Mouse (Mus musculus) lung, embryonic 14.5 days (tissue): ENCODE measurements around the gene Trmt1. TPM values are rescaled to one million over a fixed set of nuclear protein-coding genes. Genes with fewer than 3 reads are reported as not detected.
A peak's percentile ranks its signal among the peaks of the same experiment; 100 is the strongest.

Source experiments
- ATAC-seq: fragments of 200-750 bp; cut with Nextera tagmentation; 2 replicates; pipeline ENCODE4 v1.8.0; 2017; ENCODE audit warnings: mild to moderate bottlenecking, moderate TSS enrichment, moderate library complexity; ENCODE audit not compliant: insufficient read depth
- DNase-seq: peaks from one replicate; pipeline ENCODE4 v3.0.0-alpha.2; 2015
- H3K27ac ChIP-seq: fragments of 300-500 bp; sonication (generic); 2 replicates; pipeline ENCODE4 v1.5.1; 2014; ENCODE audit warnings: low read depth, mild to moderate bottlenecking, moderate library complexity
- H3K27me3 ChIP-seq: fragments of 300-500 bp; sonication (generic); 2 replicates; pipeline ENCODE4 v1.6.1; 2014; ENCODE audit warnings: low read length, control low read depth; ENCODE audit not compliant: insufficient read depth
- H3K36me3 ChIP-seq: fragments of 300-500 bp; sonication (generic); 2 replicates; pipeline ENCODE4 v1.6.1; 2014; ENCODE audit warnings: control low read depth; ENCODE audit not compliant: insufficient read depth
- H3K4me1 ChIP-seq: fragments of 300-500 bp; sonication (generic); 2 replicates; pipeline ENCODE4 v1.6.1; 2014; ENCODE audit warnings: antibody characterized with exemption, control low read depth; ENCODE audit not compliant: insufficient read depth
- H3K4me2 ChIP-seq: fragments of 300-500 bp; sonication (generic); 2 replicates; pipeline ENCODE4 v1.6.1; 2014; ENCODE audit warnings: mild to moderate bottlenecking
- H3K4me3 ChIP-seq: fragments of 300-500 bp; sonication (generic); 2 replicates; pipeline ENCODE4 v1.5.1; 2014; ENCODE audit warnings: low read depth, low read length
- H3K9ac ChIP-seq: fragments of 300-500 bp; sonication (generic); 2 replicates; pipeline ENCODE4 v1.6.1; 2014
- H3K9me3 ChIP-seq: fragments of 300-500 bp; sonication (generic); 2 replicates; pipeline ENCODE4 v1.6.1; 2016; ENCODE audit warnings: low read depth, low read length, control low read depth
- CTCF ChIP-seq: IDR thresholded peaks from 2 replicates; pipeline ENCODE4 v1.5.1; 2016; ENCODE audit warnings: antibody characterized with exemption, low read depth
- WGBS: fragments of 180-500 bp; shearing (Covaris S2); extraction: QIAGEN DNeasy Blood & Tissue Kit; methylation state at CpG from one replicate; pipeline ENCODE4 v1.1.7; 2014; 5-methylcytosine and 5-hydroxymethylcytosine counted together
- polyA plus RNA-seq: library from polyadenylated mRNA; unstranded; fragments of >200 nt; fragmentation: Nextera tagmentation; extraction: Ambion mirVana; gene quantifications from 2 replicates; pipeline ENCODE4 v1.2.1, GENCODE M21; 2014

Gene Trmt1
- polyA plus RNA-seq, 1 experiment from 2014 or later = 68.6 TPM

- Histone ChIP-seq H3K27ac (peak overlapping the region; percentile 8; the same call in 1 of the 2 replicates), H3K9me3 (no peaks in the 10 kb centered on the region), H3K27me3 (no peaks in the 10 kb centered on the region), H3K36me3 (0 out of 2 replicates have a peak, but pooled peaks cover 10% of the 10 kb centered on the region), H3K4me3 (no peak overlapping the region), H3K4me2 (no peak overlapping the region), H3K9ac (peak overlapping the region; percentile 9; the same call in 1 of the 2 replicates), H3K4me1 (peaks cover 67% of the 10 kb centered on the region)
- TF ChIP-seq CTCF = no peak
- WGBS = 4% methylated on average over 1 of the region's 1 CpGs
- ATAC-seq (no peak), DNase-seq (no peak)
Observed at GRCm38 (mm10) chr8:84739401-84739742, 53.3 kb downstream of the Trmt1 start.

- no peak for ATAC-seq
- Histone ChIP-seq H3K4me3 (no peak overlapping the region), H3K9me3 (no peaks in the 10 kb centered on the region), H3K9ac (peak overlapping the region; percentile 1; the same call in 1 of the 2 replicates), H3K36me3 (0 out of 2 replicates have a peak, but pooled peaks cover 3% of the 10 kb centered on the region), H3K4me1 (peaks cover 82% of the 10 kb centered on the region), H3K4me2 (peak overlapping the region; percentile 5; the same call in 1 of the 2 replicates), H3K27ac (peak overlapping the region; percentile 92), H3K27me3 (no peaks in the 10 kb centered on the region)
- TF ChIP-seq CTCF = no peak
- 39% methylated on average over 13 of the region's 13 CpGs for WGBS
- DNase-seq = peak; percentile 50
Observed at GRCm38 (mm10) chr8:84740895-84741843, 55.1 kb downstream of the Trmt1 start.

GRCm38 (mm10) chr8:84742171-84743053 lies 56.3 kb downstream of the Trmt1 start:
- peak; percentile 70 for ATAC-seq
- no peak overlapping the region for H3K4me3 ChIP-seq
- peak; percentile 4; the same call in 1 of the 2 replicates for TF ChIP-seq CTCF
- H3K36me3 ChIP-seq = 0 out of 2 replicates have a peak, but pooled peaks cover 5% of the 10 kb centered on the region
- H3K27me3 ChIP-seq = no peaks in the 10 kb centered on the region
- peak overlapping the region; percentile 92 for H3K27ac ChIP-seq
- H3K9me3 ChIP-seq = no peaks in the 10 kb centered on the region
- H3K9ac ChIP-seq = peak overlapping the region; percentile 44
- peak; percentile 85 for DNase-seq
- WGBS = 10% methylated on average over 32 of the region's 32 CpGs
- H3K4me2 ChIP-seq = peak overlapping the region; percentile 51
- peaks cover 82% of the 10 kb centered on the region for H3K4me1 ChIP-seq

- Histone ChIP-seq H3K4me2 (peak overlapping the region; percentile 51), H3K36me3 (0 out of 2 replicates have a peak, but pooled peaks cover 9% of the 10 kb centered on the region), H3K9ac (peak overlapping the region; percentile 44), H3K27ac (peak overlapping the region; percentile 92), H3K27me3 (no peaks in the 10 kb centered on the region), H3K9me3 (no peaks in the 10 kb centered on the region), H3K4me1 (peaks cover 77% of the 10 kb centered on the region), H3K4me3 (no peak overlapping the region)
- DNase-seq = no peak
- no peak for TF ChIP-seq CTCF
- peak; percentile 11; the same call in 1 of the 2 replicates for ATAC-seq
- 13% methylated on average over 10 of the region's 10 CpGs for WGBS
Observed at GRCm38 (mm10) chr8:84743054-84743415, 56.9 kb downstream of the Trmt1 start.

- peak; percentile 46 for ATAC-seq
- Histone ChIP-seq H3K4me3 (no peak overlapping the region), H3K4me1 (peaks cover 69% of the 10 kb centered on the region), H3K27ac (peak overlapping the region; percentile 92), H3K9ac (peak overlapping the region; percentile 44; the same call in 1 of the 2 replicates), H3K27me3 (no peaks in the 10 kb centered on the region), H3K36me3 (0 out of 2 replicates have a peak, but pooled peaks cover 9% of the 10 kb centered on the region), H3K9me3 (no peaks in the 10 kb centered on the region), H3K4me2 (peak overlapping the region; percentile 51)
- 11% methylated on average over 17 of the region's 17 CpGs for WGBS
- no peak for TF ChIP-seq CTCF
- peak; percentile 96 for DNase-seq
Observed at GRCm38 (mm10) chr8:84743517-84744420, 57.7 kb downstream of the Trmt1 start.
